Mouse (Mus musculus): Measurements from ENCODE around the gene Pla2g1b.

Gene Pla2g1b

DNA sequence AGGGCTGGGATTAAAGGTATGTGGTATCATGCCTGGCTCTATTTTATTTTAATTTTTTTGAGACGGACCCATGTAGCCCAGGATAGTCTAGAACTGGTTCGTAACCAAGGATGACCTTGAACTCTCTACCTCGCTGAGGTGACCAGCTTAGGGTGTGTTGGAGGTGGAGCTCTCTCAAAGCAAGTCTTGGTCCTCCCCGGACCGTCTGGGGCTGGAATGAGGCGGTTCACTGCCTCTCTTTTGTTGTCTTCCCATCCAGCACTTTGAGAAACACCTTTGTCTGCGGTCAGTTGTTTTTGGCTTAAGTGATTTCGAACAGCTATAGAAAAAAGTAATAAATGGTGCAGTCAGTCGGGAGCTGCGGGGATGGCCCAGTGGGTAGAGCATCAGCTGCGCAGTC is 21.9 kb upstream of the Pla2g1b start:
- DNase-seq (ENCODE audit: low spot score in 2 of 2), result no peak

DNA sequence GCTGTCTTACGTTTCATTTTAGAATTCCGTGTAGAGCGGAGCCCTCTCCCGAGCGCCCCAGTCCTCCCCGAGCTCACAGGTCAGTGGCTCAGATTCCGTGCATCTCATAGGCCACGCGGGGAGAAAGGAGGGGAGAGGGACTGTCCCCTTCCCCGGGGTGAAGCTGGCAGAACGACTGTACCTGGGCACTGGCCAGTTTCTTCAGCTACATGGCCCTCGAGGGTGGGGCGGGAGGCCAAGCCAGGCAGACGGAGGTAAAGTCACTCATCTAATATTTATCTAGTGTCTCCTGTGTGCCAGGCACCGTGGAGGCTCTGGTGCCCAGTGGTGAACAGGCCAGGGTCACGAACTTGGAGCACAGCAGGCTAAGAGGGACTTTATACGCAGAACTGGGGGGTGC is 19.0 kb upstream of the Pla2g1b start:
- DNase-seq (ENCODE audit: low spot score in 2 of 2), result no peak

DNA sequence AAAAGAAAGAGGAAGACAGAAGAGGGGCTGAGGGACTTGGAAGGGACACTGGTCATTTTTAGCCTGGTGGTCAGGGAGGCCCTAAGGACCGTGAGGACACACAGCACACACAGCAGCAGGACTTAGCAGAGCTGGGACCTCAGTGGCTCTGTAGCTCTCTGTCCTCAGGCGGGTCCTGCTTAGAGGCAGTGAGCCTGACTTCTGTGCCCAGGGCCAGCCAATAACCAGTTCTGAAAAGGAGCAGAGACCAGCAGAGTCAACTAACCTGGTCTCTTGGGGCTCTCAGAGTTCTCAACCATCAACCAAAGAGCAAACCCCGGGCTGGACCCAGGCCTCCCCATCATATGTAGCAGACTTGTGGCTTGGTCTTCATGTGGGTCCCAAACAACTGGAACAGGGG is 16.8 kb upstream of the Pla2g1b start:
- DNase-seq (ENCODE audit: low spot score in 2 of 2), result no peak

DNA sequence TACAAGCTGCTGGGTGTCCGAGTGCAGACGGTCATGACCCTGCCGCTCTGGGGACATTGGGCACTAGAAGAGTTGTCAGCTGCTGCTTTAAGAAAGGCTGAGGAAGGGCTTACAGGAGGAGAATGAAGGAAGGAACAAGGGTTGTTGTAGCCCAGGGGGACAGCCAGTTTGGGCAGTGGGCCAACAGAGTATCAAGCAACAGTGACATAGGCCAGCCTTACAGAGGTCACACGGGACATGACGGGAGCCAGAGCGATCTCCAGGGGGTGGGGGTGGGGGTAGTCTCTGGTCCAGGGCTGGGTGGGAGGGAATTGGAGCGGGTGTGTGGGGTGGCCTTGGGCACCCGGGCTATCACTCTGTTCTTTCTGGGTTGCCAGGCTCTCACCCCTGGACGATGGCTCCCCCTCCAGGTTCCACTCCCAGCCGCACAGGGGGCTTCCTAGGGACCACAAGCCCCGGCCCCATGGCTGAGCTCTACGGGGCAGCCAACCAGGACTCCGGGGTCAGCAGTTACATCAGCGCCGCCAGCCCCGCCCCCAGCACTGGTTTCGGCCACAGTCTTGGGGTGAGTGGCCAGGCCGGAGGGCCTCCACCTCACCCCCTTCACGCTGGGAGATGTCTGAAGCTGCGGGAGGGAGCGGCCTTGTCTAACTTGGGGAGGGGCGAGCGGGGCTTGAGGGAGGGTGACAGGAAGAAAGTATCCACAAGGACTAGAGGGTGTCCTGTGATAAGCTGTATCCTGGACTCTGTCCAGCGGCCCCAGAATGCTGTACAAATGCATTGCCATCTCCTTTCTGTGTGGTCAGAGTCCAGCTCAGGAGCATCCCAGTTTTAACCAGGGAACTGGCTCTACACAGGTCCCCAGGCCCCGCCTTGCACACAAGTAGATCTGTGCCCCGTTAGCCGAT is 15.4 kb upstream of the Pla2g1b start:
- no peak for DNase-seq (ENCODE audit: low spot score in 2 of 2)

DNA sequence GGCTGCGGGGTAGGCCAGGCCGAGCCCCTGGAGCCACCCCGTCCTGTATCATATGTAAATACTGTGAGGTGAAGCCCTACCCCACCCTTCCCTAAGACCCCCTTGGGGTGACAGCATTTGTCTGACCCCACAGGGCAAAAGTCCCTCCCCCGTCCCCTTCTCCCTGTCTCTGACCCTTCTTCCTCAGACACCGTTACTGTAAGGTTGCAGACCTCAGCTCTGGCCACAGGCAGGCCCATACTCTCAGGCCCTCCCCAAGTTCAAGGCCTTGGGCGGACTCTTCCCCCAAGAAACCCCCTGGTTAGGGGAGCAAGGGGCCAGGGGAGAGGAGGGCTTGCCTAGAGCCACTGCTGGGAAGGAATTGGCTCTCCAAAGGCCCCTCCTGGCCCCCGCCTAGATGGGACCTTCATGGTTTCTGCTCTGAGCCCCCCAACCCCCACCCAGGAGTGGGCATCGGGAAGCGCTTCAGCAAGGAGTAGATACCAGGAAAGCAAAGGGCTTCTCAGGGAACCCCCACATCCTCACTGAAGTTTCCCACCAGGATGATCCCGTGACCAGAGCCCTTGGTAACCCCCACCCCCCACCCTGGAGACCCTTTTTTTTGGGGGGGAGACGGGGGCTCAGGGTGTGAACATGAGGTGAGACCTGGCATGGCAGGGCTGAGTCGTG is 11.5 kb upstream of the Pla2g1b start:
- no peak for DNase-seq (ENCODE audit: low spot score in 2 of 2)

DNA sequence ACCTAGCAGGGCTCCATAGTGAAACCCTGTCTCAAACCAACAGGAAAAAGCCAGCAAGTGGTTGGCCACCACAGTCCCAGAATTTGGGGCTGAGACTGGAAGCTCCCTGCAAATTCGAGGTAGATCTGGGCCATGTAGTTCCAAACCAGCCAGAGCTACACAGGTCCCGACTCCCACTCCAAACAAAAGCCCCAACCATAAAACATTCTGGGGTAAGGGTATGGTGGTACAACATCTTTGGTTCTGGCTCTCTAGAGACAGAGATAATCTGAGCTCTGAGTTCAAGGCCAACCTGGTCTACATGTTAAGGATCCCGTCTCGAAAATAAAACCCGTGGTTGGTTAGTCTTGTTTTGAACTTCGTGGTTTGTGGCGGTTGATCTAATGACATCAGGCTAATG is 10.2 kb upstream of the Pla2g1b start:
- DNase-seq (ENCODE audit: low spot score in 2 of 2), result no peak

DNA sequence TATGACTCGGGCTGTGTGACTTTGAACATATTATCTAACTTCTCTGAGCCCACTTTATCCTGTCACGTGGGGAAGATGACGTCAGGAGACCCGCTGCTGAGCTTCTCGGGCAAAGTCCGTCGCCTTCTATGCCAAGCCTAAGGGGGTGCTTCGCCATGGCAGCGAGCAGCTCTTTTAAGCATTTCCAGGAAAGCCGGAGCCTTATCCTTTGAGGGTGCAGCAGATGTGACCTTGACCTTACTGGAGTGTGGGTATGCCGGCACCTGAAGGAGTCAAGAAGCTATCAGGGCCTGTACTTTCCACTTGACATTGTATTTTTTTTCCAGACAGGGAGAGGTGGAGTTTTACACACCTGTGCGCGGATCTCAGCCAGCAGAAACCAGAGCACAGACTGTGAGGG is 7.1 kb upstream of the Pla2g1b start:
- no peak for DNase-seq (ENCODE audit: low spot score in 2 of 2)

DNA sequence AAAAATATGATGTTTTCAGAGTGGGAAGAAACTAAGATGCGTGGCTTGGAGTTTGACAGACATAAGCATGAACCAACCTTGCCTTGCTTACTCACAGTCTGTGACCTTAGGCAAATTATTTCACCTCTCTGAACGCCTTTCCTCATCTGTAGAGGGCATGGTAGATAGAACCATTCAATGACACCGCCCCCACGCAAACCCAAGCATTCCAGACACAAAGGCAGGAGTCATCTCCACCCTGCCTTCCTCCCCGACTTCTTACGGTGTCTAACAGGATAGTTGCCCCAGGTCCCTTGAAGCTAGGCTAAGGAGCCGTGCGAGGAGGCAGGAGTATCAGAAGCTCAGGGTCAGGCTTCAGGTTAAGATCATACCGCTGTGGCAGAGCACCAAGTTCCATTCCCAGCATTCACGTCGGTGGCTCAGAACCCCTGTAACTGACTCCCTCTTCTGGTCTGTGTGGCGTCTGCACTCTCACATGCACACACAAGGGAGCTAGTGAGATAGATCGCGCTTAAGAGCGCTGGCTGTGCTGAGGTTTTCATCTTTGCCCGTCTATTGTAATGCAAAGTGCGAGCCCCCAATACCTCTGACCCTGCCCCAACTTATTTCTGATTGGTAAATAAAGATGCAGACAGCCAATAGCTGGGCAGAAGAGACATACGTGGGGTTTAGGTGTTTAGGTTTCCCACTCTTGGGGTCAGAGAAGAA is 1.5 kb upstream of the Pla2g1b start:
- no peak for DNase-seq (ENCODE audit: low spot score in 2 of 2)

DNA sequence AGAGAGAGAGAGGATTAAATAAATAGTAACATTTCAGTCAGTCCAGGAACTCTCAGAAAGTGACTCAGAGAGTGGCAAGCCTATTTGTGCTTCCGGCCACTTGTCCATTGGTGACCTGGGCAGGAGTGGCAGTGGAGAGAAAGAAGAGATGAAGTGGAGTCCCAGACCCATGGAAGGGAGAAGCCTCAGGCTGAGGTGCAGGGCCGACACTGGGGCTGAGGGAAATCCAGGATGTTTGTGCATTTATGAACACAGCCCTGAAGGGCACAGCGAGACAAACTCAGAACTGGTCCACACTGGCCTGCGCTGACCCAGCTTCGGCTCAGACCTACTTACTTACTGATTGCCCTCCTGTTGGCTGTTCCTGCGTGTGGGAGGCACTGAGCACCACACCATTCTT is 3.7 kb downstream of the Pla2g1b start:
- no peak for DNase-seq (ENCODE audit: low spot score in 2 of 2)

DNA sequence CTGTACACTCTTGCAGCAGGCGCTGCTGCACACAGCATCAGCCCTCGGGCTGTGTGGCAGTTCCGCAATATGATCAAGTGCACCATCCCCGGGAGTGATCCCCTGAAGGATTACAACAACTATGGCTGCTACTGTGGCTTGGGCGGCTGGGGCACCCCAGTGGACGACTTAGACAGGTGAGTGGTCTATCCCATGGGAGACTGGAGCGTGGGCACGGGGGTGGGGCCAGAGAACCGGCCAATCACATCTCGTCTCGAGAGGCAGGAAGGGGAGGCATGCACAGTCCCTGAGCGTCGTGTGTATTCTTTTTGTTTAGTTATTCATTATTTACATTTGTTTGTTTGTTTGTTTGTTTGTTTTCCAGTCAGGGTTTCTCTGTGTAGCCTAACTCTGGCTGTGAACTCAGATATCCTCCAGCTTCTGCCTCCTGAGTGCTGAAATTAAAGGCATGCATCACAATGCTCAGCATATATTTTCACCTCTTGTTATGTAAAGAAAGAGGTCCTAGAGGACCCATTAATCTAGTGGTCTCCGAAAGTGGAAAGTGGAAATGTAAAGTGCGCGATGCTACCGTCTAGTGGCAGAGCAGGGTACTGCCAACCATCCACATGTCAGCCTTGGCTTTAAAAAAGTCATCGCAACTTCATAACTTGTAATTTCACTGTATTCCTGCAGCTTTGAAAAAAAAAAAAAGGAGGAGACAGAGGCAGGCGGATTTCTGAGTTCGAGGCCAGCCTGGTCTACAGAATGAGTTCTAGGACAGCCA is 4.9 kb downstream of the Pla2g1b start:
- DNase-seq (ENCODE audit: low spot score in 2 of 2), result peak in 1 of 2 experiments; percentile 57

DNA sequence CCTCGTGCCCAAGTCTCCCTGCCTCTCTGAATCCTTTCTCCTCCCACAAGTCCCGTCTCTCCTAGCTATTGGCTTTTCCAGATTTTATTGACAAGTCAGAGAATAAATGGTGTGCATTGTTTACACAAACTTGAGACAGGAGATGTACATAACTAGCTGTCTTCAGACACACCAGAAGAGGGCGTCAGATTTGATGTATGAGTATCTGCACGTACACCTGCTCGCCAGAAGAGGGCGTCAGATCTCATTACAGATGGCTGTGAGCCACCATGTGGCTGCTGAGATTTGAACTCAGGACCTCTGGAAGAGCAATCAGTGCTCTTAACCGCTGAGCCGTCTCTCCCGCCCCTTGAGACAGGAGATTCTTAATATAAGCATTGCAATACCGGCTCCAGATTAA is 7.1 kb downstream of the Pla2g1b start:
- DNase-seq (ENCODE audit: low spot score in 2 of 2), result no peak

DNA sequence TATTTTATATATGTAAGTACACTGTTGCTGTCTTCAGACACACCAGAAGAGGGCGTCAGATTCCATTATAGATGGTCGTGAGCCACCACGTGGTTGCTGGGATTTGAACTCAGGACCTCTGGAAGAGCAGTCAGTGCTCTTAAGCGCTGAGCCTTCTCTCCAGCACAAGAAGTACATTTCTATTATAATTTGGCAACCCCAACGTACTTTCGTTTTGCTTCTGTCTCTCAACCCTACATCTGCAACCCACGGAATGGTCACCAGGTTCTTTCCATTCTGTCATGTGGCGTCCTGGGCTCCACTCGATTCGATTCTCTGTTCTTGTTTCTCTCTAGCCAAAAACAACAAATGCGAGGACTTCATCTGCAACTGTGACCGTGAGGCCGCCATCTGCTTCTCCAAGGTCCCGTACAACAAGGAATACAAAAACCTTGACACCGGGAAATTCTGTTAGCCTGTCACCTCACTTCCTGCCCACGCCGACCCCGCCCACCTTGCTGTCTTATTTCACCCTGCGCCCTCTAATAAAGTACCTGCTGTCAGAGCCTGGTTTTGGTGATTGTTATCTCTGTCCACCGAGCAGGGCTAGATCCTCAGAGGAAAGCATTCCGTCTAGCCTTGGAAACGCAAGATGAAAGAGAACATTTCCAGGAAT is 8.2 kb downstream of the Pla2g1b start:
- DNase-seq (ENCODE audit: low spot score in 2 of 2), result no peak

DNA sequence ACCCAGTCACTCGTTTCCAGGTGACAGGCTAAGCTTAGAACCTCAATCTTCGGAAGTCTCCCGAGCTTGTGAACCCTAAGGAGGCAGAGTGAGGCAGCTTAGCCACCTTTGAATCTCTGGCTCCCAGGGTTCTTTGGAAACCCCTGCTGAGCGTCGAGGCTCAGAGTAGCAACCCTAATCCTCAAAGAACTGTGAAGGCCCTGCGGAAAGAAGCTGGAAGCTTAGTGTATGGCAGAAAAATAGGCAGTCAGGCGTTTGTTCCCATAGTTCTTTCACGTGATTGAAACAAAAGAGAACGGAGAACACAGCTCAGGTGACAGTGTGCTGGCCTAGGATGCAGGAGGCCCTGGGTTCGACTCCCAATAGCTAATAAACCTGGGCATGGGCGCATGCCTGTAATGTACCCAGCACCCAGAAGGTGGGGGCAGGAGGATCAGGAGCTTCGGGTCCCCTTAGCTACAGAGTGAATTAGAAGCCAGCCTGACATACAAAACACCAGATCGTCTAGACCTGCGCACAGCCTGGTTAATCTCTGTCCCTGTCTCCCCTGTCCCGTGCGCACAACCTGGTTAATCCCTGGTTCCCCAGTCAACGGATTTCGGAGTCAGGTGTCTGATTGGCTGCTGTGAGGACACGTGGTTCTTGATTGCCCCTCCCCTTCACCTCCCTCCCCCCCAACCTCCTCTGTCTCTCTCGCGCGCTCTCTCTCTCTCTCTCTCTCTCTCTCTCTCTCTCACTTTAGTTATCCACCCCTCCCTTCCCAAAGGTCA is 9.5 kb downstream of the Pla2g1b start:
- peak; percentile 73 to 77 for DNase-seq (ENCODE audit: low spot score in 2 of 2)

DNA sequence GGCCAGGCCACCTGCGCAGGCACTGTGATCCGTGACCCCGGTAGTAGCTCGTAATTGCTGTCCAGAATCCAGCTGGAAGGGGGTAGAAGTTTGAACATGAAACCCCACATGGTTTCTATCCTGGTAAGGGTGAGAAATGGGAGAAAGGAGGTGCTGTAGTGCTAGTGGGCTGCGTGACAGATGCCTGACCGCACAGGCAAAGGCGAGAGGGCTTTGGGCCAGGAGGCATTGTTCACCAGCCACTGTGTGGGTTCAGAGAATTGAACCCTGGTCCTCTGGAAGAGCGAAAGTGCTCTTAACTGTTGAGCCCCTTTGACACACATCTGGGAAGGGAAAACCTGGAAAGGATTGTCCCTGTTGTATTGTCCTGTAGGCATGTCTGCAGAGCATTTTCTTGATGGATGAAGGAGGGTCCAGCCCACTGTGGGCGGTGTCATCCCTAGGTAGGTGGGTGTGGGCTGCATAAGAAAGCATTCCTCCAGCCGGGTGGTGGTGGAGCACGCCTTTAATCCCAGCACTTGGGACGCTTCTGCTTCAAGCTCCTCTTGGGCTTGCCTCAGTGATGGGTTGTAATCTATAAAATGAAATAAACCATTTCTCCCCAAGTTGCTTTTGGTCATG is 10.2 kb downstream of the Pla2g1b start:
- DNase-seq (ENCODE audit: low spot score in 2 of 2), result no peak

DNA sequence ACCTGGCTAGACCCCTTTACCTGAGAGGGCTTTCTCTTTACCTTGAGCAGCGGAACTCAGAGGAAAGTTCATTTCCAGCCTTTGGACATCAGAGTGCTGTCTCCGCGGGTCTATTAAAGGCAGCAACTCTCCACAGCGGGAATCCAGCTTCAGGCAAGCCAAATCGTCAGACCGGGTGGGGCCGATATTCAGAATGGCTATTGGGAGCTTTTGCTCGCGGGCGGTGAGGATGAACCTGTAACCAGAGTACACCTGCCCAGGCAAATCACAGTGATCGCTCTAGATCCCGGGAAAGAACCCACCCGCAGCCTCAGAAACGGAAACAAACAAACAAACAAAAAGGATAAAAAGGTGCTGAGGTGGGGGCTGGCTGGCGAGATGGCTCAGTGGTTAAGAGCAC is 13.5 kb downstream of the Pla2g1b start:
- no peak for DNase-seq (ENCODE audit: low spot score in 2 of 2)

DNA sequence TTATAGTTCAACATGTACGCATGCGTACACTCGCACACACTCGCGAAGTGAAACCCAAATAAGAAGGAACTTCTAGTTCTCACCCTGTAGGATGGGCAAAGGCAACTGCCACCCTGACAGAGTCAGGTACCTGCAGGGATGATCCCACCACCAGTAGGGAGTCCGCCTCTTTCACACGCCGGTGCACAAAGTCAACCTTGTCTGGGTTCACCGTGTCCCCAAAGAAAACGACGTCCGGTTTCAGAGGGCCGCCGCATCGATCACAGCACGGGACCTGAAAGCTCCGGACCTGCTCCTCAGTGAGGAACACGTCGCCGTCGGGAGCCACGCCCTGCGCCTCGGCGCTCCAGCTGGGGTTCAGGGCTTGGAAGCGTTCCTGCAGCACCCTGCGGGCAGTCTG is 14.0 kb downstream of the Pla2g1b start:
- DNase-seq (ENCODE audit: low spot score in 2 of 2), result no peak

DNA sequence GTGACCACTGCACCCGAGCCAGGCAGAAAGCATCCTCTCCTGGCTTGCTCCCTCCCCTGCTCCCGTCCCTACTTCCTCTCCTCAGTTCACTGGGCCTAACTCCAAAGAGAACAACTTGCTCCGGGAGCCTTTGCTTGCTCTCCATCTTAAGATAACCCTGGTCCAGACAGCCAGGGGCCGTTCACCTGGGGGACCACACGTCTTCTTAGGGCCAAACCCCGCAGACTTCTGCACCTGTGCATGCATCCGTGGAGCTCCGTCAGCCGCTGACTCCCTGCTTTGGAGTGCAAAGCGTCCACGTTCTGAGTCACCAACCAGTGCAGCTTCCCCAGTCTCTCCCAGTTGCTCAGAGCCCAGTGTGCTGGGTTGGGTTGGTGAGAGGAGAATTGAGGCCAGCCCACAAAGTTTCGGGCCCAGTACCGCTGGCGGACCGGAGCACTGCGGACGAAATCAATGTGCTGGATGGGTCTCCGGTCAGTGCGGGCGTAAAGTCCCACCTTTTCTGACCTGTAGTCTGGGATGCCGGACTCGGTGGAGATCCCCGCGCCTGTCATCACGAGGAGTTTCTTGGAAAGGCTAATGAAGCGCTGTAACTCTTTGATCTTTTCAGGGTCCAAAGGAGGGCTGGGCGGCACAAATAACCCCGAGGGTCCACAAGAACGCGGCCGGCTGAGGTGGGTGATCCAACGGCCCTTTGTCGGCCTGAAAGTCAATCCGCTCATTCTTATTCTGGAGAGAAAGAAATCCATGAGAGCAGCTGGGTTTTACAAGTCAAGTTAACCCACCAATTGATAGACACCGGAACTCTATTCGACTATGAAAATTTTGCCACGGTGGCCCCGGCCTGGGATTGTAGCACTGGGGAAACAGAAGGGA is 16.6 kb downstream of the Pla2g1b start:
- DNase-seq (ENCODE audit: low spot score in 2 of 2), result no peak

DNA sequence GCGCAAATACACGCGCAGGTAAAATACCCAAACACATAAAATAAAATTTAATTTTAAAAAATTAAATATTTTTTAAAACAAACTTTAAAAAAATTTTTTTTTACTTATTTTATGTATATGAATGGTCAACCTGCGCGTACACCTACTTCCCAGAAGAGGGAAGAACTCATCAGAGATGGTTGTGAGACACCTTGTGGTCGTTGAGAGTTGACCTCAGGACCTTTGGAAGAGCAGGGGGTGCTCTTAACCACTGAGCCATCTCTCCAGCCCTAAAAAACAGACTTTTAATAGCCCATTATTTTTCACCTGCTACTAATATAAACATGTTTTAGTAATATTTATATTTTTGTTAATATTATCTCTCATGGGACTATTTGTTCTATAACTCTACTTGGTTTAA is 17.3 kb downstream of the Pla2g1b start:
- no peak for DNase-seq (ENCODE audit: low spot score in 2 of 2)

Data from right cerebral cortex, postnatal 10 days (tissue).